Mouse (Mus musculus) G1E (cell line): ENCODE data around the gene Mycbp2.

ENCODE experiments used
- CTCF ChIP-seq: IDR thresholded peaks from 2 replicates; pipeline ENCODE4 v1.5.1; 2012; ENCODE audit warnings: low read depth, low read length, inconsistent platforms, mixed read lengths
- GATA1 ChIP-seq: IDR thresholded peaks from 2 replicates; pipeline ENCODE4 v1.6.1; 2012; ENCODE audit warnings: borderline replicate concordance, low read length, inconsistent platforms, mixed read lengths
- GATA2 ChIP-seq: IDR thresholded peaks from 2 replicates; pipeline ENCODE4 v1.6.1; 2012; ENCODE audit warnings: low read depth, low read length, inconsistent platforms, borderline replicate concordance
- POLR2AphosphoS5 ChIP-seq: IDR thresholded peaks from 2 replicates; pipeline ENCODE4 v1.6.1; 2012; ENCODE audit warnings: low read depth, low read length, inconsistent platforms; ENCODE audit not compliant: insufficient replicate concordance
- TAL1 ChIP-seq: conservative IDR thresholded peaks from 2 replicates; pipeline ENCODE4 v1.6.1; 2012; ENCODE audit warnings: low read depth, low read length, inconsistent platforms, mixed read lengths

DNA sequence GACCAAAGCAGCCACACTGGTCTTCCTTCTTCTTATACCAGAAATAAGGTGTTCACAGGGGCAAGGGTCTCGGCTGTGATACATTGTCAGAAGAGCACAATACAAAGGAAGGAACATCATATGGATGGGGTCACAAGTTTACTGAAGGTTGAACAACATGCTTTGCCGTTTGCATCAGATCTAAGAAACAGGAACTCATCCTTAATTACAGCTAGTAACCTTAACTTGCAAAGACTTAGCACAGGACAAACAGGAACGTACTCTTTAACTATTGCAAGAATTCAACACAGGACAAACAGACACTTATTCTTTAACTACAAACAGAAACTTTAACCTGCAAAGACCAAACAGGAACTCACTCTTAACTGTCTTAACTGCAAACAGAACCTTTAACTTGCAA is 30.2 kb upstream of the Mycbp2 start:
- TF ChIP-seq CTCF, result no peak
- TF ChIP-seq GATA1, result no peak
- TF ChIP-seq TAL1, result no peak
- no peak for TF ChIP-seq POLR2AphosphoS5
- TF ChIP-seq GATA2, result no peak
